Mouse (Mus musculus) neutrophil, adult 5-6 weeks (primary cell): ENCODE results near the gene 3830406C13Rik. TPM values are rescaled to one million over a fixed set of nuclear protein-coding genes. Genes with fewer than 3 reads are reported as not detected.

Source experiments
- ATAC-seq: fragments of 151-379, 151-347 bp; 2 replicates; pipeline ENCODE4 v1.8.0; 2017; ENCODE audit warnings: mild to moderate bottlenecking, moderate TSS enrichment; ENCODE audit not compliant: insufficient number of reproducible peaks, poor library complexity, low FRiP score, severe bottlenecking; ENCODE audit errors: extremely low read depth
- total RNA-seq: library from RNA; stranded (forward); fragments of 200-1000 nt; gene quantifications from 2 replicates; pipeline ENCODE4 v1.2.3, GENCODE M21; 2017

The 3830406C13Rik gene
- total RNA-seq, 1 experiment from 2014 or later, result 14.0 TPM

DNA sequence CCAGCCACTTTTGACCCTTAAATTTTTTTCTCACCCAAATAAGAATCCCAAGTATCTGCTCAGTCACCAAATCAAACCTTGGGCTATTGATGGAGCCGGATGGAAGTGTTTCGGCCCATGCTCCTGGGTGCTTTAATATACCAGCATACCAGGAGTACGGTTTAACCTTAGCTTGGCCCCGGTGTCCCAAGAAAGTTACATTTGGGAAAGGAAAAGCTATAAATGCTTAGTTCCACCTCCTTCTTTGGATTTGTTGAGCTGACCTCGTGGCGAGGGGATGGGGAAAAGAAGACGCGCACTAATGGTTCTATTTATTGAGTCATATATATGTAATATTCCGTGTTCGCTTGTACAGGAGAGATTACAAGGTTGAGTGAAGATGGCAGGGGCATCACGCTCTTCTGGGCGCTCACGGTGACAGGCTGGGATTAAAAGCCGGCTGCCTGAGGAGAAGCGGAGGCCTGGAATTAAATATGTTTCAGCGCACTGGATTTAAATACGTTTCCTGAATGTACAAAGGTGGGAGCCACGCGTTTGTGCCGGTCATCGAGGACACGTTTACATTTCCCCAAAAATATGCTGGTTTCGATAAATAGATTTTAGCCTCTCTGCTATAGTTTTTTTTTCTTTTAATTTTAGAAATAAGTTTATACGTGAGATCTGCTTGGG, 58.0 kb downstream of the 3830406C13Rik start:
- no peak for ATAC-seq

GRCm38 (mm10) chr14:12342458-12343131, 58.6 kb downstream of the 3830406C13Rik start:
- ATAC-seq, result no peak

- no peak for ATAC-seq
Observed at GRCm38 (mm10) chr14:12343451-12343941, 59.5 kb downstream of the 3830406C13Rik start.

- ATAC-seq, result no peak
Observed at GRCm38 (mm10) chr14:12344061-12344745, 60.2 kb downstream of the 3830406C13Rik start.

DNA sequence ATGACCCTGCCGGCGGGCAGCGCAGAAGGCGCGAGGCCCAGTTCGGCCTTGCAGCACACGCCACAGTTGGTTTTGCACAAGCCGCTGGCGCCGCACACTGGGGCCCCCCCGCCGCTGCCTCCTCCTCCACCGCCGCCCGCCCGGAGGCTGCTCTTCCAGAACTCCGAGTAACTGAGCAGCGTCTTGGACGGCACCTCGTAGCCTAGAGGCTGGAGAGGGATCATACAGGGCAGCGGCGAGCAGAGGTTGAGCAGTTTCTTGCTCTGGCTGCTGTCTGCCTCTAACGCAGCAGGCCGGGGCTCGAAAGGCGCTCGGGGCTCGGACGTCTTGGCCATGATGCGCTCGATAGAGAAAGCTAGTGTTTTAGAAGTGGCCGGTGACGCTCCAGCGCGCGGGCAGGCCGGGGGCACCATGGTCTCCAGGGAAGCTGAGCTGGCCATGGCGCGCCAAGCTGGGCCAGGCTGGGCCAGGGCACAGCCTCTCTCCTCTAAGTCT, 60.8 kb downstream of the 3830406C13Rik start:
- no peak for ATAC-seq

DNA sequence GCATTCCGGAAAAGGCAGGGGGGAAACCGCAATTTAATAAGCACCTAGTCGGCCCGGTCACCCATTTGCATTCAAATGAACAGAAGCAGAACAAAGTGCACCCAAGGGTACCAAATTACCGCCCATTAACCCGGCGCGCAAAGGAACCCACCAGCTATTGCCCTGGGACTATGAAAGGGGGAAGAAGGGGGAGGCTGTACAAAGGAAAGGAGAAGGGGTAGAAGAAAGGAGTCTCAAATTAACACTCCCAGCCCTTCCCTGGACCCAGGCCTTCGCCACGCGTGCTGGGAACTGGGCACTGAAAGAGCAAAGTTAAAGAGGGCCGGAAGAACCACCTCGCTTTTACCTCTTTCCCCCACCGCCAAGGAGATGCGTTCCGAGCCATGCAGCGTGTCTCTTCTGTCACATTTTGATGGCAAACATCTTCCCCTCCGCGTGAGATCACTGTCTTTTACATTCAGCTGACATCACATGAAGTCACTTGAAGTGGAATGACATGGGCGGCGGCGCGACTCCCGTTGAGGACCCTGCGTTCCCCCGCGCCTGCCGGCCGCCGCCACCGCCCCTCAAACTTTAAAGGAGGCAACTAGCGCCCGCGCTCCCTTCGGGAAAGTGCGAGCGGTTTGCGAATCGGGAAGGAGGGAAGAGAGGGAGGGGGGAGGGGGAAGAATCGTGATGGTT, 61.4 kb downstream of the 3830406C13Rik start:
- ATAC-seq, result no peak

- ATAC-seq, result no peak
Observed at GRCm38 (mm10) chr14:12346011-12346864, 62.3 kb downstream of the 3830406C13Rik start.

DNA sequence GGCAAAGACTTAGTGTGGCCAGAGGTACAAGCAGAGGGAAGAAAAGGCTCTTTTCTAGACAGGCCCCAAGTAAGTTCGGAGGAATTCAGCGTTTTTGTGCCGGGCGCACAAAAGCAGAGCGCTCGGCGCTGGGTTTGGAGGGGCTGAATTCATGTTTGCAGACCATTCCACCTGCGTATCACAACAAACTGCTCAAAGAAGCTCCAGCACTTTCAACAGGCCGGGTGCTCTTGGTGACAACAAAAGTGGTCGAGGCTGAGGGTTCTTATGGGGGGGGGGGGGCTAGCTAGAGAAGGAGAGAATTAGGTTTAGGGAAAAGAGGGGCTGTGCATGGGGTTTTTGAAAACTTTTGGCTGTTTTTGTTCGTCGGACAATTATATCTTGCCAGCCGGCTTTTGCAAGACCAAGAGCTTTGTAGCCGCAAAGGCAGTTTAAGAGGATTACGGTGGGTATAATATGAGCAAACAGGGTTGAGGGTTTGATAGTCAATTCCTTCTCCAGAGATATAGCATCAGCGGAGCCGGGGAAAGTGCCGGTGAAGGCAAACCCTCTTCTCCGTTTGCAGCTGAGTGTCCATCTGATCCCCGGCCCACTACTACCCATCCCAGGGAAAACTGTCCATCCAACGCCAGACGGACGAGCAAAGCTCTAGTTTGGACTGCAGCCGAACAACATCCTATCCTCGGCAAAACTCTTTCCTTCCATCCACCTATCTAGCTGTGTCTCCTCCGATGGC, 63.1 kb downstream of the 3830406C13Rik start:
- no peak for ATAC-seq

GRCm38 (mm10) chr14:12348089-12348488, 64.1 kb downstream of the 3830406C13Rik start, which contains the start of gene Fezf2:
Gene Fezf2, minus strand, starts transcription at chr14:12348189.
- no peak for ATAC-seq

DNA sequence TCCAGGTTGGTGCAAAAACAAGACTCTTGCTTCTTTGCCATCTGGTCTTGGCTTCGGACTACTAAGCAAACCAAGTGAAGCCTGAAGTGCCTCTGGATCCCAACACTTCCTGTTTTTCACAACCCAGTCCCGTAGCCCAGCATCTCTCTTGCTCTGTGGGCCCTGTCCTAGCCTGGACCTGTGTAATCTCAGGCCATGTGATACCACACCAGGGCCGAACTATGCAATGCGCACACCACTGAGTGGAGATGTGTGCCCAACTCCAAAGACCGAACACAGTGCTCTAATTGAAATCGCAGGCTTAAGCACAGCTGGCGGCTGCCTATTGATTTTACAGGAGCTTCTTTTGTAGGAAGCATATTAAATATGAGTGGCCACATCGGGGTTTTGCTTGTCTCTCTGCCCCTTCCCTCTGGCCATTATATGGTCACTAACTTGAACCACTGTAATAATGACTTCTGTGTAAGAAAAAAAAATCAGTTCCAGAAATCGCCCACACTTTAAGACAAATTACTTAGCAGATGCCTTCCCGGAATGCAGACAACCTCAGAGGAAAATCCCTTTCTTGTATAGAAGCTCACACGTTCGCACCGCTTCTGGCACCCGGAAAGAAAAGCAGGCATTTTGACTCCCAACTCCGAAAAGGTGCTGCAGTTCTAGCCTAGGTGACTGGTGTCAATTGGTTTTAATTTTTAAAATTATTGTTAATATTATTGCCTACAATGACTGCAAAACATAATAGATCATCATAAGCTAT, 65.5 kb downstream of the 3830406C13Rik start:
- no peak for ATAC-seq

DNA sequence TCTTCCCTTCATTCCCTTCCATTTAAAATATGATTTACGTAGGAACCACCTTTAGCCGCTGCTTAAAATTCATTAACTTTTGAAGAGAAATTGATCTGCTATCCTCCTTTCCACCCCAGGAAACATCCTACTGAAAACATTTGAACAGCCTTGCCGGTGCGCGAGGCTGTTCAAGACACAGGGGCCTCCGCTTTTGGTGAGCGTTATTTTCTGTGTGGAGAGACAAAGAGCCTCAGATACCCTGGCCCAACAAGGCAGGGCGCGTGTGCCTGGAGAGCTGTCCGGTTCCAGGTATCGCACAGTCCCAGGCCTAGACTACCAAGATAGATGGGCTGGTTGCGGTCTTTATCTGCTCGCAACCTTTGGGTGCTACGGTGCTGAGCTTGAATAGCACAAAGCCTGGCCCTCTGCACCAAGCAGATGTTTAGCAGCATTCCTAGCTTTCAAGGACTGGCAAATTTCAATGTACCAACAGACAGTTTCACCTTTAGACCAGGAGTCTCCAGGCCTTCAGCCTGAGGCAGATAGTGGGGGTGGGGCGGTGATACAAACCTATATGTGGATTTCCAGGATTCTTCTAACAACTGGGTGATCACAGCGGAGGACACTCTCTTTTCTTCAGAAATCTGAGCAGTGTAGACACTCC, 66.4 kb downstream of the 3830406C13Rik start:
- no peak for ATAC-seq

Other genes starting within 250 kb of the 3830406C13Rik start
- 0.23 TPM in 1 of 2 replicates, not detected in the other for gene Gm49355, start 197 bp upstream of the 3830406C13Rik start, total RNA-seq
- gene Fezf2, start 64.0 kb downstream of the 3830406C13Rik start, total RNA-seq, result not detected in 2 replicates